Mouse (Mus musculus) bone marrow macrophage, adult 2 months (primary cell): Measurements from ENCODE around the gene Rps28.

Experiments used
- CTCF ChIP-seq: IDR thresholded peaks from 2 replicates; pipeline ENCODE4 v1.5.1; 2012; ENCODE audit warnings: low read depth, mild to moderate bottlenecking, low read length, moderate library complexity
- POLR2A ChIP-seq: IDR thresholded peaks from 2 replicates; pipeline ENCODE4 v1.6.1; 2012; ENCODE audit warnings: mild to moderate bottlenecking, low read depth, low read length, borderline replicate concordance

DNA sequence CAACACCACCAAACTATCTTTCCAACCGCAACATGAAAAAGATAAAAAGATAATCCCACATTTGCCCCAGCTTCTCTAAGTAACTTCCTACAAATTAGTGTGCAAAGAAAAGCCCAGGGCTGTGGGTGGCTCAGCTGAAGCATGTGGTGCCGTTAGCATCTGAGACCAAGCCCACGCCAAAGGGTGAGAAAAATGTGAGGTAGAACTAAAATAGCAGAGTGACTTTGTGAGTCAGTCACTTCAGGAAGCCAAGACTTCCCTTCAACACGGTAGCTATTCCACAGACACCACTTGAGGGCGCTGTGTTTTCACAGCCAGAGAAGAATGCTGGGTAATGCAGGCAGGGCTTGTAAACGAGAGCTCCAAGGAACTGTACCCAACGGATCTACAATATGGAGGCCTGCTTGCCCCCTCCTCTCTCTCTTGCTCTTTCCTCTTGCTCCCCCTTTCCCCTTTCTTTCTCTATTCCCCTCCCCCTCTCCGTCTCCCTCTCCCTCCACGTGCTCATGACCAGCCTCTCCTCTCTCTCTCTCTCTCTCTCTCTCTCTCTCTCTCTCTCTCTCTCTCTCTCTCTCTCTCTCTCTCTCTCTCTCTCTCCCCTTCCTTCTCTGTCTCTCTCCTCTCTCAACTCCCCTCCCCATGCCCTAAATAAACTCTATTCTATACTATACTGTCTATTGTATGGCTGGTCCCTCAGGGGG, 41.1 kb upstream of the Rps28 start:
- TF ChIP-seq CTCF (peak; percentile 83), POLR2A (no peak)
